Mouse (Mus musculus) lung, embryonic 16.5 days (tissue): Measurements from ENCODE around the gene Syne1. TPM values are rescaled to one million over a fixed set of nuclear protein-coding genes. Genes with fewer than 3 reads are reported as not detected.

ENCODE experiments used
- ATAC-seq: fragments of 200-750 bp; cut with Nextera tagmentation; 2 replicates; pipeline ENCODE4 v1.8.0; 2017; ENCODE audit warnings: low read depth, mild to moderate bottlenecking, moderate library complexity
- H3K27ac ChIP-seq: fragments of 300-500 bp; sonication (generic); 2 replicates; pipeline ENCODE4 v1.5.1; 2014; ENCODE audit warnings: mild to moderate bottlenecking, control low read depth, low read length
- H3K27me3 ChIP-seq: fragments of 300-500 bp; sonication (generic); 2 replicates; pipeline ENCODE4 v1.6.1; 2014; ENCODE audit warnings: low read depth, low read length, mixed read lengths; ENCODE audit not compliant: control insufficient read depth, insufficient read depth
- H3K36me3 ChIP-seq: fragments of 300-500 bp; sonication (generic); 2 replicates; pipeline ENCODE4 v1.6.1; 2014; ENCODE audit warnings: low read length; ENCODE audit not compliant: control insufficient read depth, insufficient read depth
- H3K4me1 ChIP-seq: fragments of 300-500 bp; sonication (generic); replicated peaks from 2 replicates; pipeline ENCODE4 v1.6.1; 2014; ENCODE audit warnings: low read length, mixed read lengths; ENCODE audit not compliant: control insufficient read depth, insufficient read depth
- H3K4me2 ChIP-seq: fragments of 300-500 bp; sonication (generic); 2 replicates; pipeline ENCODE4 v1.6.1; 2014; ENCODE audit warnings: low read depth, low read length, control low read depth
- H3K4me3 ChIP-seq: fragments of 300-500 bp; sonication (generic); 2 replicates; pipeline ENCODE4 v1.5.1; 2014; ENCODE audit warnings: mild to moderate bottlenecking, low read length, control low read depth
- H3K9ac ChIP-seq: fragments of 300-500 bp; sonication (generic); 2 replicates; pipeline ENCODE4 v1.6.1; 2014; ENCODE audit warnings: low read length, control low read depth
- H3K9me3 ChIP-seq: fragments of 300-500 bp; sonication (generic); 2 replicates; pipeline ENCODE4 v1.6.1; 2016; ENCODE audit warnings: low read length; ENCODE audit not compliant: control insufficient read depth
- WGBS: fragments of 180-500 bp; shearing (Covaris S2); extraction: QIAGEN DNeasy Blood & Tissue Kit; methylation state at CpG from one replicate; pipeline ENCODE4 v1.1.7; 2014; 5-methylcytosine and 5-hydroxymethylcytosine counted together
- polyA plus RNA-seq: library from polyadenylated mRNA; unstranded; fragments of >200 nt; fragmentation: Nextera tagmentation; extraction: Ambion mirVana; gene quantifications from 2 replicates; pipeline ENCODE4 v1.2.1, GENCODE M21; 2015

Syne1 gene
- polyA plus RNA-seq, 1 experiment from 2014 or later, result 4.3 TPM

GRCm38 (mm10) chr10:5085792-5086191 lies 465.5 kb downstream of the Syne1 start:
- no peaks in the 10 kb centered on the region for H3K9me3 ChIP-seq
- no peaks in the 10 kb centered on the region for H3K27me3 ChIP-seq
- H3K36me3 ChIP-seq, result no peaks in the 10 kb centered on the region
- H3K27ac ChIP-seq, result no peak overlapping the region
- WGBS, result 82% methylated on average over 5 of the region's 5 CpGs
- no peak overlapping the region for H3K4me3 ChIP-seq
- no peak for ATAC-seq
- no peaks in the 10 kb centered on the region for H3K4me1 ChIP-seq
- H3K4me2 ChIP-seq, result no peak overlapping the region
- no peak overlapping the region for H3K9ac ChIP-seq

GRCm38 (mm10) chr10:5083716-5084115 lies 467.6 kb downstream of the Syne1 start:
- 75% methylated on average over 6 of the region's 6 CpGs for WGBS
- Histone ChIP-seq H3K27ac (no peak overlapping the region), H3K27me3 (no peaks in the 10 kb centered on the region), H3K4me2 (no peak overlapping the region), H3K4me1 (no peaks in the 10 kb centered on the region), H3K36me3 (no peaks in the 10 kb centered on the region), H3K4me3 (no peak overlapping the region), H3K9ac (no peak overlapping the region), H3K9me3 (no peaks in the 10 kb centered on the region)
- ATAC-seq, result no peak

GRCm38 (mm10) chr10:5079945-5080468 lies 471.3 kb downstream of the Syne1 start:
- WGBS, result 35% methylated on average over 9 of the region's 9 CpGs
- ATAC-seq, result peak; percentile 93
- H3K27ac ChIP-seq, result peak overlapping the region; percentile 65
- no peak overlapping the region for H3K9ac ChIP-seq
- H3K36me3 ChIP-seq, result no peaks in the 10 kb centered on the region
- H3K27me3 ChIP-seq, result no peaks in the 10 kb centered on the region
- no peak overlapping the region for H3K4me3 ChIP-seq
- no peaks in the 10 kb centered on the region for H3K9me3 ChIP-seq
- H3K4me2 ChIP-seq, result no peak overlapping the region
- H3K4me1 ChIP-seq, result no peaks in the 10 kb centered on the region

GRCm38 (mm10) chr10:5075724-5076123 lies 475.6 kb downstream of the Syne1 start:
- Histone ChIP-seq H3K36me3 (no peaks in the 10 kb centered on the region), H3K4me1 (no peaks in the 10 kb centered on the region), H3K27ac (no peak overlapping the region), H3K9ac (no peak overlapping the region), H3K4me3 (no peak overlapping the region), H3K9me3 (no peaks in the 10 kb centered on the region), H3K4me2 (no peak overlapping the region), H3K27me3 (no peaks in the 10 kb centered on the region)
- ATAC-seq, result no peak
- whole genome bisulfite sequencing, result 80% methylated on average over 7 of the region's 7 CpGs

GRCm38 (mm10) chr10:5072054-5072453 lies 479.2 kb downstream of the Syne1 start:
- H3K27me3 ChIP-seq, result no peaks in the 10 kb centered on the region
- 79% methylated on average over 8 of the region's 8 CpGs for WGBS
- H3K36me3 ChIP-seq, result no peaks in the 10 kb centered on the region
- H3K4me3 ChIP-seq, result no peak overlapping the region
- no peak for ATAC-seq
- no peak overlapping the region for H3K9ac ChIP-seq
- no peak overlapping the region for H3K4me2 ChIP-seq
- no peaks in the 10 kb centered on the region for H3K9me3 ChIP-seq
- no peak overlapping the region for H3K27ac ChIP-seq
- H3K4me1 ChIP-seq, result no peaks in the 10 kb centered on the region

- Histone ChIP-seq H3K4me1 (no peaks in the 10 kb centered on the region), H3K9ac (no peak overlapping the region), H3K36me3 (no peaks in the 10 kb centered on the region), H3K27me3 (no peaks in the 10 kb centered on the region), H3K4me2 (no peak overlapping the region), H3K9me3 (no peaks in the 10 kb centered on the region), H3K27ac (no peak overlapping the region), H3K4me3 (no peak overlapping the region)
- 86% methylated on average over 3 of the region's 3 CpGs for WGBS
- ATAC-seq, result no peak
These were observed 480.4 kb downstream of the Syne1 start for GRCm38 (mm10) chr10:5070941-5071231.

- H3K27ac ChIP-seq, result no peak overlapping the region
- H3K9me3 ChIP-seq, result no peaks in the 10 kb centered on the region
- ATAC-seq, result no peak
- H3K4me1 ChIP-seq, result no peaks in the 10 kb centered on the region
- H3K9ac ChIP-seq, result no peak overlapping the region
- no peaks in the 10 kb centered on the region for H3K36me3 ChIP-seq
- no peak overlapping the region for H3K4me2 ChIP-seq
- 84% methylated on average over 11 of the region's 11 CpGs for WGBS
- no peaks in the 10 kb centered on the region for H3K27me3 ChIP-seq
- no peak overlapping the region for H3K4me3 ChIP-seq
These were observed 480.9 kb downstream of the Syne1 start for GRCm38 (mm10) chr10:5070168-5070940.

GRCm38 (mm10) chr10:5068676-5069265 lies 482.5 kb downstream of the Syne1 start, which contains the start of gene Gm10097:
Gm10097 (plus strand) TSS chr10:5069192.
- no peak within 1 kb of the TSS for H3K4me2 ChIP-seq
- no peaks in the 10 kb centered on the region for H3K9me3 ChIP-seq
- no peak within 1 kb of the TSS for H3K27ac ChIP-seq
- H3K36me3 ChIP-seq, result no peaks in the 10 kb centered on the region
- no peak within 1 kb of the TSS for H3K9ac ChIP-seq
- WGBS, result 81% methylated on average over 14 of the region's 14 CpGs
- no peak for ATAC-seq
- H3K4me1 ChIP-seq, result no peaks in the 10 kb centered on the region
- H3K4me3 ChIP-seq, result no peak within 1 kb of the TSS
- H3K27me3 ChIP-seq, result no peaks in the 10 kb centered on the region

GRCm38 (mm10) chr10:5067113-5067512 lies 484.2 kb downstream of the Syne1 start:
- no peak overlapping the region for H3K4me2 ChIP-seq
- H3K27ac ChIP-seq, result no peak overlapping the region
- no peaks in the 10 kb centered on the region for H3K4me1 ChIP-seq
- H3K27me3 ChIP-seq, result no peaks in the 10 kb centered on the region
- H3K4me3 ChIP-seq, result no peak overlapping the region
- WGBS, result 82% methylated on average over 3 of the region's 3 CpGs
- no peaks in the 10 kb centered on the region for H3K36me3 ChIP-seq
- no peaks in the 10 kb centered on the region for H3K9me3 ChIP-seq
- no peak for ATAC-seq
- no peak overlapping the region for H3K9ac ChIP-seq
